Mouse (Mus musculus): ENCODE results near the gene Lgals4. TPM values are rescaled to one million over a fixed set of nuclear protein-coding genes. Genes with fewer than 3 reads are reported as not detected.

Lgals4 gene
- total and polyA plus RNA-seq, 2 experiments: 11.0 to 16.4 TPM

DNA sequence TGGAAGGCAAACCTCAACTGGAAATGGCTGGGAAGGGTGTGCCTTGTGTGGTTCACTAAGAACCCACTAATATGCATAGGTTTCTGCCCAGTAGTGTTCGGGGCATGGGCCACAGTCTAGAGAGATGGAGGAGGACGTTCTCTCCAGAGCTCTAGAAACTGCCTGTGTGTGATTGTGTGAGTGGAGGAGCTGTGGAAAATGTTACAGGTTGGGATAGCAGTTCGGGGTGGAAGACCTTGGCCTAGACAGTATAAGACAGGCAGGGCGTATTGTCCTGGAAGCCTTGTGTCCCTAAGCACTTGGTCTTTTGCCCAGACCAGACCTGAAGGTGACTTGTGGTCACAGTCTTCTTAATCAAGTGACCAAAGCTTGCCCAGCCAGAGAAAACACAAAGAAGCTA, 21.2 kb upstream of the Lgals4 start:
- 9% methylated on average over 4 of the region's 4 CpGs for WGBS
- H3K79me2 ChIP-seq (ENCODE audit: control insufficient read depth, insufficient read depth, low read length): peaks cover 18% of the 10 kb centered on the region; the same call in 1 of the 2 replicates
- H3K27me3 ChIP-seq (ENCODE audit: control insufficient read depth, insufficient read depth, low read length): no peaks in the 10 kb centered on the region
- TF ChIP-seq POLR2A (IDR thresholded peaks at IDR 0.05; ENCODE audit: extremely low read depth, insufficient read depth, low read length): no peak
- no peak for TF ChIP-seq CTCF (IDR thresholded peaks at IDR 0.05; ENCODE audit: low read depth, low read length)
- H3K27ac ChIP-seq (replicated peaks; ENCODE audit: insufficient read depth, low read depth, low read length): peak overlapping the region; percentile 33
- DNase-seq (ENCODE audit: extremely low read depth, low read depth, low spot score): peak; percentile 42
- peaks cover 9% of the 10 kb centered on the region for H3K4me1 ChIP-seq (ENCODE audit: control insufficient read depth, insufficient read depth, low read length)
- peak overlapping the region; percentile 48 for H3K9ac ChIP-seq (ENCODE audit: low read depth, low read length)
- peaks cover 49% of the 10 kb centered on the region for H3K36me3 ChIP-seq (ENCODE audit: control insufficient read depth, insufficient read depth, low read length)
- peak overlapping the region; percentile 7; the same call in 1 of the 2 replicates for H3K4me3 ChIP-seq (ENCODE audit: insufficient read depth, low read depth, low read length)

DNA sequence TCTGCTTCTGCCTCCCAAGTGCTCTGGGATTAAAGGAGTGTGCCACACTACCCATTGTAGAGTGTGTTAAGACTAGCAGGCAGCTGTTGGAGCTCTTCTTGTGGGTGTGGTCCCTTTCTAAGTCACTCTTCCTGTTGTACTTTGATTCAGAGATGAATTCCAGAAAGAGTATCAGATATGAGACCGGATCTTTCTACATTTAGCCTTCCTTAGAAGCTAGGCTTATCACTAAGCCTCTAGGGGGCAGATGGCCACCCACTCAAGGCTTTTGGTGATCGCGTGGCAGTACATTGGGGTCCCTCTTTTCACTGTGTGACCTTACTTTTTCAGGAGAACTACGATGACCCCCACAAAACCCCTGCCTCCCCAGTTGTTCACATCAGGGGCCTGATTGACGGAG, 20.7 kb upstream of the Lgals4 start:
- Histone ChIP-seq H3K4me3 (ENCODE audit: insufficient read depth, low read depth, low read length) (no peak overlapping the region), H3K4me1 (ENCODE audit: control insufficient read depth, insufficient read depth, low read length) (peaks cover 8% of the 10 kb centered on the region), H3K27ac (replicated peaks; ENCODE audit: insufficient read depth, low read depth, low read length) (peak overlapping the region; percentile 33; the same call in 1 of the 2 replicates), H3K9ac (ENCODE audit: low read depth, low read length) (no peak overlapping the region; the same call in 1 of the 2 replicates), H3K27me3 (ENCODE audit: control insufficient read depth, insufficient read depth, low read length) (no peaks in the 10 kb centered on the region), H3K79me2 (ENCODE audit: control insufficient read depth, insufficient read depth, low read length) (peaks cover 18% of the 10 kb centered on the region; the same call in 1 of the 2 replicates), H3K36me3 (ENCODE audit: control insufficient read depth, insufficient read depth, low read length) (peaks cover 55% of the 10 kb centered on the region)
- 60% methylated on average over 5 of the region's 5 CpGs for WGBS
- TF ChIP-seq POLR2A (IDR thresholded peaks at IDR 0.05; ENCODE audit: extremely low read depth, insufficient read depth, low read length): no peak
- no peak for TF ChIP-seq CTCF (IDR thresholded peaks at IDR 0.05; ENCODE audit: low read depth, low read length)
- DNase-seq (ENCODE audit: extremely low read depth, low read depth, low spot score): no peak

DNA sequence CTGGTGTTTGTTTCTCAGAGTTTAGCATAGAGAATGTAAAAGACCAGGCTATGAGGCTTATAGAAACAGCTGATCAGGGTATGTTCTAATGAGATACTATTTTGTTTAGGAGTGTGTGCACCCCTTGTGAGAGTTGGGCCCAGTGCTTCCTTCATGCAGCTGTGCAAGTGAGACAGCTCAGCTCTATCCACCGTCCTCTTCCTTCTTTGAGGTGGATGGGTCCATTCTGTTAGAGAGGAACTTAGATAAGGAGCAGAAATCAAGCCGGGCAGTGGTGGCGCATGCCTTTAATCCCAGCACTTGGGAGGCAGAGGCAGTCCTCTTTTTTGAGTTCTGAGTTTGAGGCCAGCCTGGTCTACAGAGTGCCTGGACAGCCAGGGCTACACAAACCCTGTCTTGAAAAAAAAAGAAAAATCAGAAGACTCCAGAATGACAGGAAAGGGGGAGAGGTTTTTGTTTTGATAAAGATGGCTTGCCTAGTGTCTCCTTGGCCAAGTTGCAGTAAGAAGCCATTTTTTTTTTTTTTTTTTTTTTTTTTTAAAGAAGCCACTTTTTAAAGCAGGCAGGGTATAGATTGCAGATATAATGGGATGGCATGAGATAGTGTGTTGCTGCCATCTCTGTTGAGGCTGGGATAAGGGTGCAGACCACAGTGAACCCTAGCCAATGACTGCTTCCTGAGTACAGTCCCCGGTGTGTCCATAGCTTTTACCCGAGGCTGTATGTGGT, 19.2 kb upstream of the Lgals4 start:
- TF ChIP-seq CTCF (IDR thresholded peaks at IDR 0.05; ENCODE audit: low read depth, low read length) (no peak), POLR2A (IDR thresholded peaks at IDR 0.05; ENCODE audit: extremely low read depth, insufficient read depth, low read length) (no peak)
- H3K27me3 ChIP-seq (ENCODE audit: control insufficient read depth, insufficient read depth, low read length): no peaks in the 10 kb centered on the region
- H3K9ac ChIP-seq (ENCODE audit: low read depth, low read length): no peak overlapping the region
- H3K4me1 ChIP-seq (ENCODE audit: control insufficient read depth, insufficient read depth, low read length): peaks cover 11% of the 10 kb centered on the region
- no peak overlapping the region for H3K4me3 ChIP-seq (ENCODE audit: insufficient read depth, low read depth, low read length)
- no peak for DNase-seq (ENCODE audit: extremely low read depth, low read depth, low spot score)
- WGBS: 72% methylated on average over 5 of the region's 5 CpGs
- H3K79me2 ChIP-seq (ENCODE audit: control insufficient read depth, insufficient read depth, low read length): peaks cover 18% of the 10 kb centered on the region; the same call in 1 of the 2 replicates
- no peak overlapping the region for H3K27ac ChIP-seq (replicated peaks; ENCODE audit: insufficient read depth, low read depth, low read length)
- H3K36me3 ChIP-seq (ENCODE audit: control insufficient read depth, insufficient read depth, low read length): peaks cover 67% of the 10 kb centered on the region

DNA sequence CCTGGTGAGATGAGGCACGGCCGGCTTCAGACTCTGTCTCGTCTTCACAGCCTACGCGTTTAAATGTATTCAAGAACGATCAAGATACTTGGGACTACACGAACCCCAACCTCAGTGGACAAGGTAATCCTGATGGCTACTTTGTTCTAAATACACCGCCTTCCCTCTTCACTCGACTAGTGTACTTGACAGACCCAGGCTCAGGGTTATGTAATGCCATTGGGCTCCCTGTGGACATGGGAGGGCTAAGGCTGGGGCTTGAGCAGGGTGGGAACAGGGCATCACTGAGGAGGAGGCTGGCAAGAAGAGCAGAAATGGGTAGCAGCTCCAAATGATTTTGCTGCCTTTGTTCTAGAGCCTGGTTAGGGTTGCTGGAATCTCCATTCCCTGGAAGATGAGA, 18.4 kb upstream of the Lgals4 start:
- Histone ChIP-seq H3K36me3 (ENCODE audit: control insufficient read depth, insufficient read depth, low read length) (peaks cover 75% of the 10 kb centered on the region), H3K4me3 (ENCODE audit: insufficient read depth, low read depth, low read length) (no peak overlapping the region)

DNA sequence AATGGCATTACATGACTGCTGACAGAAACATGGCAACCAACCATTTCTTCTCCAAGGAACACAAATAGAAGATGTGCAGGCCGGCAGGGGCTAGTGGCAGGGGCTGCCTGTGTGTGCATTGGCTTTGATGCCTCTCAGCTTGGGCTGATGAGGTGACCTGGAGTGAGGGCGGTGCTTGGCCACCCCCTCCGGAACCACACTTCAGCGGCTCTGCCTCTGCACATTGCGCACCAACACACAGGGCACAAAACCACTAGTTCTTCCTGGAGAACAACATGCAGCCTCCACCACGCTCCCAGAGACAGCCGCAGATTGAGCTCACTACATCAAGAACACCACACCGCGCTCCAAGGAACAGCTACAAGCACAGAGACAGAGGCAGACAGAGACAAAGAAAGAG, 17.5 kb upstream of the Lgals4 start:
- 75% methylated on average over 9 of the region's 9 CpGs for WGBS
- Histone ChIP-seq H3K27ac (replicated peaks; ENCODE audit: insufficient read depth, low read depth, low read length) (no peak overlapping the region), H3K9ac (ENCODE audit: low read depth, low read length) (peak overlapping the region; percentile 2; the same call in 1 of the 2 replicates), H3K27me3 (ENCODE audit: control insufficient read depth, insufficient read depth, low read length) (no peaks in the 10 kb centered on the region), H3K4me3 (ENCODE audit: insufficient read depth, low read depth, low read length) (no peak overlapping the region), H3K36me3 (ENCODE audit: control insufficient read depth, insufficient read depth, low read length) (peaks cover 85% of the 10 kb centered on the region), H3K4me1 (ENCODE audit: control insufficient read depth, insufficient read depth, low read length) (peaks cover 26% of the 10 kb centered on the region), H3K79me2 (ENCODE audit: control insufficient read depth, insufficient read depth, low read length) (peaks cover 18% of the 10 kb centered on the region; the same call in 1 of the 2 replicates)
- TF ChIP-seq CTCF (IDR thresholded peaks at IDR 0.05; ENCODE audit: low read depth, low read length) (no peak), POLR2A (IDR thresholded peaks at IDR 0.05; ENCODE audit: extremely low read depth, insufficient read depth, low read length) (0 out of 2 replicates have a peak, but pooled peaks have one; percentile 13)
- no peak for DNase-seq (ENCODE audit: extremely low read depth, low read depth, low spot score)

More for the DNA sequence above, 18.4 kb upstream of the Lgals4 start:
- no peak for TF ChIP-seq POLR2A (IDR thresholded peaks at IDR 0.05; ENCODE audit: extremely low read depth, insufficient read depth, low read length)
- Histone ChIP-seq H3K27ac (replicated peaks; ENCODE audit: insufficient read depth, low read depth, low read length) (no peak overlapping the region), H3K9ac (ENCODE audit: low read depth, low read length) (no peak overlapping the region), H3K4me1 (ENCODE audit: control insufficient read depth, insufficient read depth, low read length) (peaks cover 16% of the 10 kb centered on the region), H3K79me2 (ENCODE audit: control insufficient read depth, insufficient read depth, low read length) (peaks cover 18% of the 10 kb centered on the region; the same call in 1 of the 2 replicates), H3K27me3 (ENCODE audit: control insufficient read depth, insufficient read depth, low read length) (no peaks in the 10 kb centered on the region)
- DNase-seq (ENCODE audit: extremely low read depth, low read depth, low spot score): no peak
- 91% methylated on average over 9 of the region's 9 CpGs for WGBS

DNA sequence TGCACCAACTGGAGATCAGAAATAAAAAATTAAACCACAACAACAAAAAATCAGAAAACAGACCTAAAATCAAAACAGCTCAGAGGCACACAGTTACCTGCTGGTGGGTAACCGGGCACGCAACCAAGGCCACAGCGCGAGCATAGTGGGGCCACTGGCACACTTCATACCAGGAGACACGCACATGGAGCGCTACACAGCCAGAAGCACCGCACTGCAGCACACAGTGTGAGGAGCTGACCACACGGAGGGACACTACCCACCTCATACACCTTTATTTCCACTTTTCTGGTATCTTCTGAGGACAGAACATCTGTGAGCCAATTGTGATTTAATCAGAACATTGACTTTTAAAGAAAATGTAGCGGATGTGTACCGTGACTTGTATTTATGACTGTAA, 16.7 kb upstream of the Lgals4 start:
- WGBS: 87% methylated on average over 10 of the region's 10 CpGs
- peaks cover 17% of the 10 kb centered on the region; the same call in 1 of the 2 replicates for H3K79me2 ChIP-seq (ENCODE audit: control insufficient read depth, insufficient read depth, low read length)
- H3K9ac ChIP-seq (ENCODE audit: low read depth, low read length): no peak overlapping the region
- DNase-seq (ENCODE audit: extremely low read depth, low read depth, low spot score): no peak
- no peaks in the 10 kb centered on the region for H3K27me3 ChIP-seq (ENCODE audit: control insufficient read depth, insufficient read depth, low read length)
- H3K36me3 ChIP-seq (ENCODE audit: control insufficient read depth, insufficient read depth, low read length): peaks cover 89% of the 10 kb centered on the region
- no peak overlapping the region for H3K4me3 ChIP-seq (ENCODE audit: insufficient read depth, low read depth, low read length)
- no peak overlapping the region for H3K27ac ChIP-seq (replicated peaks; ENCODE audit: insufficient read depth, low read depth, low read length)
- peaks cover 32% of the 10 kb centered on the region for H3K4me1 ChIP-seq (ENCODE audit: control insufficient read depth, insufficient read depth, low read length)
- TF ChIP-seq CTCF (IDR thresholded peaks at IDR 0.05; ENCODE audit: low read depth, low read length) (no peak), POLR2A (IDR thresholded peaks at IDR 0.05; ENCODE audit: extremely low read depth, insufficient read depth, low read length) (no peak)

Measured in liver, adult 2 months (tissue).